Mouse (Mus musculus) natural killer cell, adult 2 months (primary cell): ENCODE data around the gene Supt3.

Experiments used
- DNase-seq, 2 experiments: peaks; one replicate each; pipeline ENCODE4 v3.0.0; 2022; ENCODE audit warnings: low spot score in 2 of 2

Supt3 gene

GRCm38 (mm10) chr17:44782366-44782765, 5.4 kb downstream of the Supt3 start:
- DNase-seq, result no peak

GRCm38 (mm10) chr17:44783143-44783542, 6.2 kb downstream of the Supt3 start:
- DNase-seq, result no peak

- no peak for DNase-seq
These were observed 12.2 kb downstream of the Supt3 start for GRCm38 (mm10) chr17:44788982-44789747.

- DNase-seq, result no peak
These were observed 15.4 kb downstream of the Supt3 start for GRCm38 (mm10) chr17:44792218-44792917.

GRCm38 (mm10) chr17:44797331-44797730, 20.4 kb downstream of the Supt3 start:
- no peak for DNase-seq

- DNase-seq, result no peak
These were observed 30.1 kb downstream of the Supt3 start for GRCm38 (mm10) chr17:44807031-44807430.

- no peak for DNase-seq
These were observed 37.7 kb downstream of the Supt3 start, which contains the start of gene Runx2 for GRCm38 (mm10) chr17:44814508-44815175. Gene Runx2 (minus strand): TSS chr17:44814797.

GRCm38 (mm10) chr17:44818825-44819224, 41.9 kb downstream of the Supt3 start:
- no peak for DNase-seq

- DNase-seq, result no peak
These were observed 42.9 kb downstream of the Supt3 start for GRCm38 (mm10) chr17:44819816-44820215.

GRCm38 (mm10) chr17:44821940-44822339, 45.0 kb downstream of the Supt3 start:
- DNase-seq, result no peak

GRCm38 (mm10) chr17:44827124-44827523, 50.2 kb downstream of the Supt3 start:
- DNase-seq, result no peak

- no peak for DNase-seq
These were observed 51.0 kb downstream of the Supt3 start for GRCm38 (mm10) chr17:44827964-44828363.

GRCm38 (mm10) chr17:44829587-44829986, 52.6 kb downstream of the Supt3 start:
- DNase-seq, result no peak

GRCm38 (mm10) chr17:44831201-44831600, 54.2 kb downstream of the Supt3 start:
- no peak for DNase-seq

- no peak for DNase-seq
These were observed 65.2 kb downstream of the Supt3 start for GRCm38 (mm10) chr17:44842184-44842583.

- DNase-seq, result no peak
These were observed 86.2 kb downstream of the Supt3 start for GRCm38 (mm10) chr17:44863165-44863564.

- no peak for DNase-seq
These were observed 116.6 kb downstream of the Supt3 start for GRCm38 (mm10) chr17:44893592-44893991.

GRCm38 (mm10) chr17:44943536-44944090, 166.7 kb downstream of the Supt3 start:
- DNase-seq, result no peak

- DNase-seq, result no peak
These were observed 168.4 kb downstream of the Supt3 start for GRCm38 (mm10) chr17:44945333-44945732.

GRCm38 (mm10) chr17:44948321-44948720, 171.4 kb downstream of the Supt3 start:
- DNase-seq, result no peak

- no peak for DNase-seq
These were observed 179.7 kb downstream of the Supt3 start for GRCm38 (mm10) chr17:44956671-44957070.
